Mouse (Mus musculus): ENCODE measurements at regions not wholly inside any gene's neighbourhood (a gene's known extent, or its start where the extent isn't known, plus 50 kb on each side); places are given as distances from the start of the nearest gene placed in this dataset.

DNA sequence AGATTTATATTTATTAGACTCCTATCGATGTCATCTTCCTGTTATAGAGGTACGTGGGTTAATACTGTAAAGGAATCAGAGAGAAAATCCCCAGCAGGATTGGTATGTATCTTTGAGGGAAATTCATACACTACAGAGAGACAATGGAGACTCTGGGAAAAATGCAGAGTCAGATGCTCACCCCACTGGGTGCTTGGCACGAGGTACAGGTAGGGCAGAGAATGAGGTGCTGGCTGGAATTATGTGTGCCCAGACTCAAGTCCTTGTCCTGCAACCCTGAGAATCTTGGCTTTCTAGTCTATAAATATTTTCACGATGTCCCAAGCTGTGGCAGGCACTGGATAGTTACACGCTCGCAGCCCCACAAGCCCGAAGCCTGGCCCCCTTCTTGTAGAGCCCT lies 57.8 kb upstream of the Cry1 start:
- WGBS = 83% methylated on average over 7 of the region's 7 CpGs
- no peak for ATAC-seq (replicated peaks; ENCODE audit: low FRiP score, low TSS enrichment, low read depth)

DNA sequence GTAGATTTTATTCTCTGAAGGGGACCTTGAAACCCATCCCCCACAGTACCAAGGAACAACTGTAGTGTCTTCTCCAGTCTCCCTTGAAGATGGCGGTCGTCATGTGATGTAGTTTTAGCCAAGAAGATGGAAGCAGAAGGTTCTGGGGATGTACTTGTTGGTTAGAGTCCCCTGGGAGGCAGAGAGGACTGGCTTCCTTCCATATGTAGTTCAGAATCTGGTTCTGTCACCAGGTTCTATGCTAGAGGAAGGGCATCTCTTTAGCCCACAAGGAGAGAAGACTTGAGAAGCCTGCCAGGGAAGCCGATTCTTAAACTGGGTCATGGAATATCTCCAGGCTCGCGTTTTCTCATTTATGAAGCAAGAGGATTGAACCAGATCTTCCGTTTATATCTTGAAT lies 58.7 kb upstream of the Cry1 start:
- no peak overlapping the region for H3K4me3 ChIP-seq (ENCODE audit: low read depth, low read length)
- no peak overlapping the region for H3K4me2 ChIP-seq (ENCODE audit: low read length)
- H3K36me3 ChIP-seq (ENCODE audit: control insufficient read depth, insufficient read depth, low read length) = no peaks in the 10 kb centered on the region
- no peak overlapping the region for H3K27ac ChIP-seq (ENCODE audit: low read depth)
- DNase-seq (ENCODE audit: low spot score) = no peak
- no peaks in the 10 kb centered on the region for H3K4me1 ChIP-seq (replicated peaks; ENCODE audit: control insufficient read depth, insufficient read depth, low read length)
- H3K9ac ChIP-seq (ENCODE audit: low read length) = no peak overlapping the region
- no peak for ATAC-seq (replicated peaks; ENCODE audit: low FRiP score, low TSS enrichment, low read depth)
- WGBS = 88% methylated on average over 6 of the region's 6 CpGs
- no peaks in the 10 kb centered on the region for H3K27me3 ChIP-seq (replicated peaks; ENCODE audit: control insufficient read depth, insufficient read depth, low read length)
- no peaks in the 10 kb centered on the region for H3K9me3 ChIP-seq (ENCODE audit: control insufficient read depth, low read length)

More for the DNA sequence above, 57.8 kb upstream of the Cry1 start:
- H3K4me1 ChIP-seq (replicated peaks; ENCODE audit: control insufficient read depth, insufficient read depth, low read length) = no peaks in the 10 kb centered on the region
- no peaks in the 10 kb centered on the region for H3K36me3 ChIP-seq (ENCODE audit: control insufficient read depth, insufficient read depth, low read length)
- no peaks in the 10 kb centered on the region for H3K27me3 ChIP-seq (replicated peaks; ENCODE audit: control insufficient read depth, insufficient read depth, low read length)
- no peak overlapping the region for H3K4me2 ChIP-seq (ENCODE audit: low read length)
- no peak overlapping the region for H3K4me3 ChIP-seq (ENCODE audit: low read depth, low read length)
- no peak for DNase-seq (ENCODE audit: low spot score)
- no peak overlapping the region for H3K27ac ChIP-seq (ENCODE audit: low read depth)
- no peaks in the 10 kb centered on the region for H3K9me3 ChIP-seq (ENCODE audit: control insufficient read depth, low read length)
- H3K9ac ChIP-seq (ENCODE audit: low read length) = no peak overlapping the region

DNA sequence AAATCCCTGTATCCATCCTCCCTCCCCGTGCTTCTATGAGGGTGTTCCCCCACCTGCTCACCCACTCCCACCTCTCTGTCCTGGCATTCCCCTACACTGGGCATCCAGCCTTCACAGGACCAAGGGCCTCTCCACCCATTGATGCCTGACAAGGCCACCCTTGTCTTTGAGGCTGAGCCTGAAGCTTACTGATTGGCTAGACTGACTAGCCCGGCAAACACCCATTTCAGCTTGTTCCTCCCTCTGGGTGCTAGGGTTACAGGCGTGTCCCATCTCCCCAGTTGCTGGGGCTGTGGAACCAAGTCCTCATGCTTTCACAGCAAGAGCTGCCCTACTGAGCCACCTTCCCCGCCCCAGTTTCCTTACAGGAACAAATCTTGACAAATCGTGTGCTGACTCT lies 80.9 kb upstream of the Cry1 start:
- H3K4me1 ChIP-seq (replicated peaks; ENCODE audit: control insufficient read depth, insufficient read depth, low read length) = no peaks in the 10 kb centered on the region
- no peak for DNase-seq (ENCODE audit: low spot score)
- 33% methylated on average over 5 of the region's 5 CpGs for WGBS

DNA sequence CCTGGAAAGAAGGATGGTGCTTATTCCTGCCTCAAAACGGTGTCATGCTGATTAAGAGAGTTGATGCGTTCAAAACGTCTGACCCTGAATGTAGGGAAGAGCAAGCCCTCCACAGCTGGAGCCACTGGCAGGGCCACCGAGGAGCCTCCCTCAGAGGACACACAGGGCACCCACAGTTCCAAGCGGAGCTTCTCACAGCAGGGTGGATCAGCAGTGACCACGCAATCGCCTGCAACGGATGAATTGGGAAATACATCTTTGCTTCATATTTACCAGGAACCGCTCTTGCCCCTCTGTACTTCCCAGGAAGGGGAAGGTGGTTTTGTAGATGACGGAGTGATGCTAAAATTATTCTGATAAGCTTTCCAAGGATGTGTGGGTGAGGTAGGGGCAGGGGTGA lies 81.3 kb upstream of the Cry1 start:
- Histone ChIP-seq H3K9me3 (ENCODE audit: control insufficient read depth, low read length) (no peaks in the 10 kb centered on the region), H3K4me2 (ENCODE audit: low read length) (no peak overlapping the region), H3K9ac (ENCODE audit: low read length) (no peak overlapping the region), H3K4me1 (replicated peaks; ENCODE audit: control insufficient read depth, insufficient read depth, low read length) (no peaks in the 10 kb centered on the region), H3K27me3 (replicated peaks; ENCODE audit: control insufficient read depth, insufficient read depth, low read length) (no peaks in the 10 kb centered on the region), H3K4me3 (ENCODE audit: low read depth, low read length) (no peak overlapping the region), H3K36me3 (ENCODE audit: control insufficient read depth, insufficient read depth, low read length) (no peaks in the 10 kb centered on the region), H3K27ac (ENCODE audit: low read depth) (no peak overlapping the region)
- no peak for DNase-seq (ENCODE audit: low spot score)
- WGBS = 38% methylated on average over 10 of the region's 10 CpGs
- ATAC-seq (replicated peaks; ENCODE audit: low FRiP score, low TSS enrichment, low read depth) = no peak

More for the DNA sequence above, 80.9 kb upstream of the Cry1 start:
- no peaks in the 10 kb centered on the region for H3K9me3 ChIP-seq (ENCODE audit: control insufficient read depth, low read length)
- no peaks in the 10 kb centered on the region for H3K27me3 ChIP-seq (replicated peaks; ENCODE audit: control insufficient read depth, insufficient read depth, low read length)
- H3K36me3 ChIP-seq (ENCODE audit: control insufficient read depth, insufficient read depth, low read length) = no peaks in the 10 kb centered on the region
- H3K9ac ChIP-seq (ENCODE audit: low read length) = no peak overlapping the region
- H3K27ac ChIP-seq (ENCODE audit: low read depth) = no peak overlapping the region
- no peak overlapping the region for H3K4me3 ChIP-seq (ENCODE audit: low read depth, low read length)
- no peak overlapping the region for H3K4me2 ChIP-seq (ENCODE audit: low read length)
- ATAC-seq (replicated peaks; ENCODE audit: low FRiP score, low TSS enrichment, low read depth) = no peak

DNA sequence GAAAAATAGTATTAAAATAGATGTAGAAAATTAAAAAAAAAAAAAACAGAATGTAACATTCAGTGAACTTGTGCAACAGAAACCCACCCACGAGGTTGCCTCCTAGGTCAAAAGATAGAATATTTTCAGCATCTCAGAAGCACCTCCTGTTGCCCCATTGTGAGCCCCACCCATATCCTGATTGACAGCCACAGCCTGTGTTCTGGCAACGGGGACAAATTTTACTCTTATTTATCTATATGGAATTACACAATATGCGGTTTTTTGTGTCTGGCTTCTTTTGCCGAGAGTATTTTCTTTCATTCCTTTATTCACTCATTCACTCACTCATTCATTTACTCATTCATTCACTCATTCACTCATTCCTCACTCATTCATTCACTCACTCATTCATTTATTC lies 81.9 kb upstream of the Cry1 start:
- ATAC-seq (replicated peaks; ENCODE audit: low FRiP score, low TSS enrichment, low read depth) = no peak
- H3K9me3 ChIP-seq (ENCODE audit: control insufficient read depth, low read length) = no peaks in the 10 kb centered on the region
- no peak overlapping the region for H3K4me3 ChIP-seq (ENCODE audit: low read depth, low read length)
- H3K4me2 ChIP-seq (ENCODE audit: low read length) = no peak overlapping the region
- no peaks in the 10 kb centered on the region for H3K4me1 ChIP-seq (replicated peaks; ENCODE audit: control insufficient read depth, insufficient read depth, low read length)
- H3K9ac ChIP-seq (ENCODE audit: low read length) = no peak overlapping the region
- 84% methylated on average over 4 of the region's 4 CpGs for WGBS
- no peaks in the 10 kb centered on the region for H3K27me3 ChIP-seq (replicated peaks; ENCODE audit: control insufficient read depth, insufficient read depth, low read length)
- H3K27ac ChIP-seq (ENCODE audit: low read depth) = no peak overlapping the region
- no peaks in the 10 kb centered on the region for H3K36me3 ChIP-seq (ENCODE audit: control insufficient read depth, insufficient read depth, low read length)
- DNase-seq (ENCODE audit: low spot score) = no peak

DNA sequence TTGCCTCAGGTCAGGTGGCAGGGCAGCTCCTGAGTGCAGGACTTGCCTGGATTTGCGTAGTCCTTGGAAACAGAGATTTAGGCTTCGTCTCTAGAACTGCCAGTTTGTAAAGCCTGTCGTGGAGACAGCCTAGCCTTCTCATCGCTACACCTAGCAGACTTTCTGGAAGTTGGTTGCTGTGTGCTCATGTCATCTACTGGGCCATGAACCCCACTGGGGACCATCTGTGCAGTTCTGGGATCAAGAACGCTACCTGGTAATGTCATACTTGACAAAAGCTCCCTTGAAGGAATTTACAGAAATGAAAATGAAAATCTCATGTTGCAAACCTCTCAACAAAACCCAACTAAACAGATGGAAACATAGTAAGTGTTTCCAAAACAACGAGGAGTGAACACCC lies 85.3 kb upstream of the Cry1 start:
- DNase-seq (ENCODE audit: low spot score) (no peak), ATAC-seq (replicated peaks; ENCODE audit: low FRiP score, low TSS enrichment, low read depth) (no peak)
- WGBS = 76% methylated on average over 6 of the region's 6 CpGs
- H3K36me3 ChIP-seq (ENCODE audit: control insufficient read depth, insufficient read depth, low read length) = no peaks in the 10 kb centered on the region
- H3K27ac ChIP-seq (ENCODE audit: low read depth) = no peak overlapping the region
- H3K9ac ChIP-seq (ENCODE audit: low read length) = no peak overlapping the region
- no peaks in the 10 kb centered on the region for H3K4me1 ChIP-seq (replicated peaks; ENCODE audit: control insufficient read depth, insufficient read depth, low read length)
- no peaks in the 10 kb centered on the region for H3K9me3 ChIP-seq (ENCODE audit: control insufficient read depth, low read length)
- no peaks in the 10 kb centered on the region for H3K27me3 ChIP-seq (replicated peaks; ENCODE audit: control insufficient read depth, insufficient read depth, low read length)
- H3K4me2 ChIP-seq (ENCODE audit: low read length) = no peak overlapping the region
- H3K4me3 ChIP-seq (ENCODE audit: low read depth, low read length) = no peak overlapping the region

DNA sequence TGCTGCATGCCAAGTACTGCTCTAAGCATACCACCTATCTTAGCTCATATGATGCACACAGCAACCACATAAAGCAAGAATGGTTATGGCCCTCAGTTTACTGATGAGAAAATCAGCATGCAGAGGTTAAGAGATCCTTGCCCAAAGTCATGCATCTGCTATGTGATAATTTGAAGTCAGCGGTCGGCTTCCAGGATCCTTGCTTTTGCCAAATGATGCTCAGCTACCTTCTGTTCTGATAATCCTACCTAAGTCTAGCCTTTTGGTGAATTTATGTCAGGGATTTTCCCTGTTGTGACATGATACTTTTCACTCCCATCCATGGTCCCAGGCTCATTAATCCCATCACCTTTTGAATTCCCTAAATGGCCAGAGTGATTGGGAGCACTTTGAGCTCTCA lies 91.9 kb upstream of the Cry1 start:
- Histone ChIP-seq H3K9ac (ENCODE audit: low read length) (no peak overlapping the region), H3K4me2 (ENCODE audit: low read length) (no peak overlapping the region), H3K9me3 (ENCODE audit: control insufficient read depth, low read length) (no peaks in the 10 kb centered on the region), H3K27ac (ENCODE audit: low read depth) (no peak overlapping the region), H3K36me3 (ENCODE audit: control insufficient read depth, insufficient read depth, low read length) (no peaks in the 10 kb centered on the region), H3K4me3 (ENCODE audit: low read depth, low read length) (no peak overlapping the region), H3K27me3 (replicated peaks; ENCODE audit: control insufficient read depth, insufficient read depth, low read length) (no peaks in the 10 kb centered on the region), H3K4me1 (replicated peaks; ENCODE audit: control insufficient read depth, insufficient read depth, low read length) (no peaks in the 10 kb centered on the region)
- DNase-seq (ENCODE audit: low spot score) (no peak), ATAC-seq (replicated peaks; ENCODE audit: low FRiP score, low TSS enrichment, low read depth) (no peak)
- 91% methylated on average over 2 of the region's 2 CpGs for WGBS

DNA sequence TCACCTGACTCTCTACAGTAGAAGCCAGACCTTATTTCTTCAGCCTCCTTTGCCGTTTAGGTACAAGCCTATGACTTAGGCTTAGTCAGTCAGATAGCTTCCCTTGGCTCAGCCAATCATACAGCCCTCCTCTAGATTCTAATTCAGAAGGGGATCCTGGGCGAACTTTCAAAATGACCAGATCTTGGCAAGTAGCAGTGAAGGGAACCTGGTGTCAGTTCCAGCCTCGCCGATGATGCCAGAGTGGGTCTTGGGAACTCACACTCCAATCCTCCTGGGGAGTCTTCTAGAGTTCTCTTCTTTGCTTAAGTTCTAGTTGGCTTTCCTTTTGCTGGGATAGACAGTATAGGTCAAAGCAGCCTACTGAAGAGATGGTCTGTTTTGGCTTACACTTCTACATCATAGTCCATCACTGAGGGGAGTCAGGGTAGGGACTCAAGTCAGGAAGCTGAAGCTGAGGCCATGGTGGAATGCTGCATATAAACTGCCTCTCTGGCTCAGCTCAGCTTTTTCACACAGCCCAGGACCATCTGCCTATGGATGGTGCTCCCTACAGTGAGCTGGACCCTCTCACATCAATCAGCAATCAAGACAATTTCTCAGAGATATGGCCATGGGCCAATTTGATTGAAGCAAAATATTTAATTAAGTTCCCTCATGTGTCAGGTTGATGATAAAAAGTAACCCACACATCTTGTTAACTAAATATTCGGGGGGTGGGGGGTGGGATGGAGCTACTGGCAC lies 94.7 kb upstream of the Btbd11 start:
- WGBS = 85% methylated on average over 5 of the region's 5 CpGs
- Histone ChIP-seq H3K36me3 (ENCODE audit: control insufficient read depth, insufficient read depth, low read length) (no peaks in the 10 kb centered on the region), H3K4me1 (replicated peaks; ENCODE audit: control insufficient read depth, insufficient read depth, low read length) (no peaks in the 10 kb centered on the region), H3K27me3 (replicated peaks; ENCODE audit: control insufficient read depth, insufficient read depth, low read length) (no peaks in the 10 kb centered on the region), H3K4me2 (ENCODE audit: low read length) (no peak overlapping the region), H3K9me3 (ENCODE audit: control insufficient read depth, low read length) (no peaks in the 10 kb centered on the region), H3K4me3 (ENCODE audit: low read depth, low read length) (no peak overlapping the region), H3K9ac (ENCODE audit: low read length) (no peak overlapping the region), H3K27ac (ENCODE audit: low read depth) (no peak overlapping the region)
- ATAC-seq (replicated peaks; ENCODE audit: low FRiP score, low TSS enrichment, low read depth) (no peak), DNase-seq (ENCODE audit: low spot score) (no peak)

DNA sequence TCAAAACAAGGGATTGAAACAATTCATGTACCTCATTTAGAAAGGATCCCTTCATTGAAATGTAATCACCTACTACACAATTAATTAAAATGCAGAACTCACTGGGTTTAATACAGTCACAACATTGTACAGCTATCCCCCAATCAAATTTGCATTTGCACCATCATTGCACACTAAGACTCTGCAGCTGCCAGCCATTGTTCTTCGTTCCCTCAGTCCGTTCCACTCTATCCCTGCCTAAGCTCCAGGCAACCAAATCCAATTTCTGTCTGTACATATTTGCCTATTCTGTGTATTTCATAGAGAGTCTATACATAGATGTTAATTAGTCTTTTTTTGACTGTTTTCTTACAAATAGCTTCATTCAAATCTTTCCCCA lies 94.1 kb upstream of the Btbd11 start:
- WGBS = 83% methylated on average over 2 of the region's 2 CpGs
- Histone ChIP-seq H3K4me3 (ENCODE audit: low read depth, low read length) (no peak overlapping the region), H3K9ac (ENCODE audit: low read length) (no peak overlapping the region), H3K36me3 (ENCODE audit: control insufficient read depth, insufficient read depth, low read length) (no peaks in the 10 kb centered on the region), H3K27ac (ENCODE audit: low read depth) (no peak overlapping the region), H3K27me3 (replicated peaks; ENCODE audit: control insufficient read depth, insufficient read depth, low read length) (no peaks in the 10 kb centered on the region), H3K9me3 (ENCODE audit: control insufficient read depth, low read length) (no peaks in the 10 kb centered on the region), H3K4me2 (ENCODE audit: low read length) (no peak overlapping the region), H3K4me1 (replicated peaks; ENCODE audit: control insufficient read depth, insufficient read depth, low read length) (no peaks in the 10 kb centered on the region)
- DNase-seq (ENCODE audit: low spot score) = no peak
- no peak for ATAC-seq (replicated peaks; ENCODE audit: low FRiP score, low TSS enrichment, low read depth)

Data from intestine, embryonic 14.5 days (tissue).